In genomic region chr3:143978703-143979102, GRCm38 (mm10) we compare ENCODE assay signal across 21 mouse cellular contexts.
"Had no signal": no experiment of that assay in that cellular context is flagged by ENCODE, and none has a peak within 500 bp of the region (broad histone marks: within the 10 kb centered on the region; RNA-seq: fewer than 3 reads in every experiment).

No protein-coding gene starts in this region.

- H3K27me3 ChIP-seq: limb, embryonic 13.5 days; liver, embryonic 12.5 days; liver, embryonic 15.5 days; lung, embryonic 15.5 days; megakaryocyte, embryonic 14.5 days; midbrain, embryonic 13.5 days; neural tube, embryonic 13.5 days; stomach, embryonic 15.5 days had no signal

- H3K4me3 ChIP-seq: limb, embryonic 10.5 days; limb, embryonic 13.5 days; liver, embryonic 12.5 days; liver, embryonic 15.5 days; lung, embryonic 15.5 days; megakaryocyte, embryonic 14.5 days; midbrain, embryonic 10.5 days; midbrain, embryonic 13.5 days; myocyte; neural tube, embryonic 13.5 days; stomach, embryonic 15.5 days had no signal

- H3K9ac ChIP-seq: limb, embryonic 13.5 days; liver, embryonic 12.5 days; liver, embryonic 15.5 days; lung, embryonic 15.5 days; midbrain, embryonic 13.5 days; neural tube, embryonic 13.5 days; stomach, embryonic 15.5 days had no signal

- H3K4me1 ChIP-seq: limb, embryonic 10.5 days; limb, embryonic 13.5 days; liver, embryonic 12.5 days; liver, embryonic 15.5 days; megakaryocyte, embryonic 14.5 days; midbrain, embryonic 10.5 days; midbrain, embryonic 13.5 days; neural tube, embryonic 13.5 days; stomach, embryonic 15.5 days had no signal

- H3K36me3 ChIP-seq: limb, embryonic 10.5 days; limb, embryonic 13.5 days; liver, embryonic 12.5 days; liver, embryonic 15.5 days; lung, embryonic 15.5 days; midbrain, embryonic 10.5 days; midbrain, embryonic 13.5 days; neural tube, embryonic 13.5 days; stomach, embryonic 15.5 days had no signal

- H3K4me2 ChIP-seq: limb, embryonic 13.5 days; liver, embryonic 12.5 days; liver, embryonic 15.5 days; lung, embryonic 15.5 days; midbrain, embryonic 13.5 days; neural tube, embryonic 13.5 days; stomach, embryonic 15.5 days had no signal

- ATAC-seq: intestine, postnatal 0 days; liver, embryonic 12.5 days; midbrain, embryonic 13.5 days; midbrain, embryonic 16.5 days had no signal

- H3K9me3 ChIP-seq: limb, embryonic 10.5 days; limb, embryonic 13.5 days; liver, embryonic 12.5 days; liver, embryonic 15.5 days; lung, embryonic 15.5 days; midbrain, embryonic 10.5 days; midbrain, embryonic 13.5 days; neural tube, embryonic 13.5 days; stomach, embryonic 15.5 days had no signal

- DNase-seq: liver; lung, adult 18-20 months; lung, postnatal 10 days; lung, postnatal 36 days; retina, postnatal 1 day; right cerebral cortex, postnatal 25 days; spleen, adult 18-20 months; thymus, postnatal 25 days had no signal

- H3K27ac ChIP-seq: limb, embryonic 10.5 days; limb, embryonic 13.5 days; liver, embryonic 12.5 days; liver, embryonic 15.5 days; lung, embryonic 15.5 days; midbrain, embryonic 10.5 days; midbrain, embryonic 13.5 days; neural tube, embryonic 13.5 days; stomach, embryonic 15.5 days had no signal
